Comparison of ENCODE assay signal across 1 mouse cellular context in the genomic region with DNA sequence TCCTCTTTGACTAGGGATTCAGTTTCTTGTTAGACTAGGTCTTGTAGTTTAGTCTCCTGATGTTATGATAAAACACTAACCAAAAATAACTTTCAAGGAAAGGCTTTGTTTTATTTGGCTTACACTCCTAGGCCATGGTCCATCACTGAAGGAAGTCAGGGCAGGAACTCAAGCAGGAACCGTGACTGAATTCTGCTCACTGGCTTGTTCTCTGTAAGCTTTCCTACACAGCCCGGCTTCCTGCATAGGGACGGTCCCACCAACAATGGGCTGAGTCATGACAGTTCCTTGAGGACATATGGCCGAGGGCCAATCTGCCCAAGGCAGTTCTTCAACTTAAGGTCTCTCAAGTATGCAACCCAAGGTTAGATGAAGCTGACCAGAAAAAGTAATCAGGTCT.
TF ChIP-seq lines count a peak whose summit lies in the region.

No protein-coding gene starts in this region.

TF ChIP-seq in CH12.LX, 34 proteins besides CTCF, POLR2A, EP300 and RAD21:
- TF ChIP-seq POLR2AphosphoS2 (IDR thresholded peaks at IDR 0.05; ENCODE audit: low read depth, low read length): no peak
- no peak for TF ChIP-seq MAFK (IDR thresholded peaks at IDR 0.05; ENCODE audit: insufficient replicate concordance, low read length)
- TF ChIP-seq TBP (conservative IDR thresholded peaks at IDR 0.05; ENCODE audit: low read depth, low read length): no peak
- TF ChIP-seq IRF4 (IDR thresholded peaks at IDR 0.05; ENCODE audit: low read depth, low read length): no peak
- 0 out of 2 replicates have a peak, but pooled peaks have one; percentile 21 for TF ChIP-seq ZNF384 (IDR thresholded peaks at IDR 0.05; ENCODE audit: low read depth, low read length)
- no peak for TF ChIP-seq RCOR1 (conservative IDR thresholded peaks at IDR 0.05; ENCODE audit: low read depth, low read length)
